Mouse (Mus musculus): ENCODE measurements around the gene Olfr1419. TPM values are rescaled to one million over a fixed set of nuclear protein-coding genes. Genes with fewer than 3 reads are reported as not detected.

Olfr1419 gene
- not detected for total RNA-seq (2023)

DNA sequence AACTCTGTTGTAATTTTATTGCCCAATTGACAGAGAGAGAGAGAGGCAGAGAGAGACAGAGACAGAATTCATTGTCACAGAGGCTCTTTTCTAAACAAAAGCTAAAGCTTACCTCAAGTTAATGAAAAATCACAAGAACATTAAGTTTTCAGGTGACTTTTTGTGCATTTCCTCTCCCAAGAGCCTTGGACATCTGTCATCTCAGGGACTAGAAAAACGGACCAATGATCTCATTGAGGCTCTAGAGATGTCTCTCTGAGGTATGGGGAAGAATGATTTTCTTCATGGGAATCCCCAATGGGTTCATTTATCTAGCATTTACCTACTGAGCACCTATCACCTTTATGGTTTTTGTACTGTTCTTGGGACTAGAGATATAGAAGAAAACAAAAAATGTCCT, at the start of gene Olfr1419:
TSS of gene Olfr1419 (minus strand) at position 101 of the 400 bp plus-strand sequence.

DNA sequence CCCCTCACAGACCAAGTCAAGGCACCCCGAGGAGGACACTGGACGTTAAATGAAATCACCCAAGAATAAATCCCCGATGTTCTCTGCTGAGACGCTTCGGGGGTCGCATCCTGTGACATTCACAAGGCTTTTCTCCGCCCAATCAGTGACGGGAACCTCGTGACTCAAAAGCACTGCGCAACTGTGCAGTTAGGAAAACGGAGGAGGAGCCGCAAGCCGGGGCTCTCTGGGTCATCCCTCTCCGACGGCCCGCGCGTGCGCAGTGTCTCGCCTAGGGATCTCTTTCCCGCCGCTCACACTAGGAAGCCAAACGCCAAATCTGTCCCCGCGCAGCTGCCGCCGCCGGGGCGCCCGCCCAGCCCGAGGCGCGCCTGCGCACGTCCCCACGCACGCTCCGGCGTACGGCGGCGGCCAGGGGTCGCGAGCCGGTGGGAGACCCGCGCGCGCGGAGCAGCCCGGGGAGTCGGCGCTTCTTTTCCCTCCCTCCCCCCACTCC, 37.2 kb upstream of the Olfr1419 start, which contains the start of gene Patl1:
TSS of gene Patl1 (plus strand) at position 363 of the 496 bp plus-strand sequence.

DNA sequence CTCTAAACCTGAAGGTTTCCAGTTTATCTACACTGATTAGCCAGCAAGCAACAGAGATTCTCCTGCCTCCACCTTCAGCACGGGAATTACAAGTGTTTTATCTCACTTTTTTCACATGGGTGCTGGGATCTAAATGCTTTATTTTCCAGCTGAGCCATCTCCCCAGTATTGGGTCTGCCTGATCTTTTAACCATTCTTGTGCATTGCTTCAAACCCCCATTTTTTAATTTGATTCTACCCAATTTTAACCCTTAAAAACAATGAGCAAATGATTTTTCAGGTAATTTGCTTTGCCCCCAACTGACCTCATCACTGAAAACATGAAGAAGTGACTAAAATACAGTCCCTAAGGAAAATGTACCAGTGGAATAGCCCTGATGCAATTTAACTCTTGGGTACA, 11.4 kb upstream of the Olfr1419 start, which contains the start of gene Olfr1420:
TSS of gene Olfr1420 (plus strand) at position 301 of the 400 bp plus-strand sequence.

DNA sequence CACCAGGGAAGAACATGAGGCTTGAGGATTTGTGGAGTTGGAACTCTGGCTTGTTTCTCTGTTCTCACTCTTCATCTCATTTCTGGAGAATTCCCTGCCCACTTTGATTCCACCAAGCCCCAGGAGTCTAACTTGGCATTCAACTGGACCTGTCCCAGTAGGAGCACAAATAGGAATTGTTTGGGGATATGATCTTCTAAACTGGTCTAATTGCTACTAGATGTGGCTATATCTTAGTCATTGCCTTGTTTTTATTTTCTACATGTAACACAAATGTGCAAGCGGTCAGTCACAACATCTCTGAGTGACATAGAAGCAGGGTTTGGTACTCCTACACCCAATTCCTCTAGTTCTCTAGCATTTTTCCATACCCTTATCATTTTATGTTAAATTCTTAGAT, 13.9 kb downstream of the Olfr1419 start, which contains the start of gene Olfr1418:
TSS of gene Olfr1418 (minus strand) at position 101 of the 400 bp plus-strand sequence.

DNA sequence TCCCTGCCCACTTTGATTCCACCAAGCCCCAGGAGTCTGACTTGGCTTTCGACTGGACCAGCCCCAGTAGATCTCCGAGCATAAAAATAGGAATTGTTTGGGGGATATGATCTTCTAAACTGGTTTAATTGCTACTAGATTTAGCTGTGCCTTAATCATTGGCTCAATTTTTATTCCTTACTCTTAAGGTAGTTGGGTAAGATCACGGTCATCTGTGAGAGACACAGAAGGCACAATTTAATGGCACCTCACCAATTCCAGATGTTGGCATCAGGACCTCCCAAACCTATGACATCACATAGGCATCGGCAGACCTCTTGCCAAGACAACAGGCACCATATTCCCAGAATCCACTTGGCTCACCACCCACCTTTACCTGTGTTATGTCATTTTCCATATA, 35.8 kb downstream of the Olfr1419 start, which contains the start of gene Olfr1417:
TSS of gene Olfr1417 (minus strand) at position 101 of the 400 bp plus-strand sequence.

DNA sequence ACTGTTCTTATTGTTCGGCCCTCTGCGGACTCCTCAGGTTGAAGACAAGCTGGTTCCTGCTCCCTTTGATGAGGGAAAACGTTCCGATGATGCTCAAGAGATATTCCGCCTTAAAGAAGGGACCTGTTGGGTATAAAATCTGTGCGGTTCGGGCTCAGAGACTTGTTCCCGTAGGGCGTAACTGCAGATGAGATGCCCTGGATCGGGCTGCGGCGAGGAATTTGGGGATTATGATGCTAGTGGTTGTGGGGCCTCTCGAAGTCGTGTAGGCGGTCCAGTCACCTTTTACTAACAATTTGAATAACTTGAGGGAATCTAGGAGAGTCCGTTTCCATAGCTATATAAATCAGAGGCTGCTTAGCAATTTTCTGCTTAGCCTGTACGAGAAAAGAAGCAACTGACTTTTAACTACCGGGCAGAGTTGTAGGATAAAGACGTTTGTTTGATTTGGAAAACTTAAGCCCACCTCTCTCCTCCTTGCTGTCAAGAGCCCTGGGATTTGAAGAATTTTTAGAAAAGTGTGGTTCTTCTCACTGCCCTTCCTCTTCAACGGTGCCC, 55.7 kb downstream of the Olfr1419 start, which contains the start of gene Stx3:
TSS of gene Stx3 (minus strand) at position 261 of the 558 bp plus-strand sequence.

Other genes starting within 250 kb of the Olfr1419 start
- gene Ms4a3, start 234.3 kb downstream of the Olfr1419 start, total RNA-seq (2023): not detected
- not detected for gene Oosp2, start 214.5 kb downstream of the Olfr1419 start, total RNA-seq (2023)
- 1.4 TPM for gene Oosp1, start 184.0 kb downstream of the Olfr1419 start, total RNA-seq (2023)
- gene Oosp3, start 178.1 kb downstream of the Olfr1419 start, total RNA-seq (2023): not detected
- not detected for gene Gif, start 127.6 kb downstream of the Olfr1419 start, total RNA-seq (2023)
- 22.4 TPM for gene Mrpl16, start 104.7 kb downstream of the Olfr1419 start, total RNA-seq (2023)
- gene Stx3, start 55.7 kb downstream of the Olfr1419 start, total RNA-seq (2023): 9.5 TPM
- not detected for gene Olfr1417, start 35.9 kb downstream of the Olfr1419 start, total RNA-seq (2023)
- gene Olfr1418, start 14.0 kb downstream of the Olfr1419 start, total RNA-seq (2023): not detected
- not detected for gene Olfr1420, start 11.5 kb upstream of the Olfr1419 start, total RNA-seq (2023)
- 54.0 TPM for gene Patl1, start 37.3 kb upstream of the Olfr1419 start, total RNA-seq (2023)
- 44.4 TPM for gene Osbp, start 90.8 kb upstream of the Olfr1419 start, total RNA-seq (2023)
- gene Olfr1423, start 166.2 kb upstream of the Olfr1419 start, total RNA-seq (2023): not detected
- gene Olfr1424, start 187.6 kb upstream of the Olfr1419 start, total RNA-seq (2023): not detected
- gene Olfr1425, start 202.6 kb upstream of the Olfr1419 start, total RNA-seq (2023): not detected
- not detected for gene Olfr1426, start 216.9 kb upstream of the Olfr1419 start, total RNA-seq (2023)
- gene Olfr1427, start 228.2 kb upstream of the Olfr1419 start, total RNA-seq (2023): not detected
- gene Olfr1428, start 240.8 kb upstream of the Olfr1419 start, total RNA-seq (2023): not detected
- not detected for gene Olfr76, start 248.1 kb upstream of the Olfr1419 start, total RNA-seq (2023)

Data from CD4-positive naive resting alpha-beta T cell, adult 57 days (primary cell).